Mouse (Mus musculus) brain, embryonic 14.5 days (tissue): ENCODE measurements around the gene Zfp654.

Experiments
- CTCF ChIP-seq: fragments of 200-500 bp; IDR thresholded peaks from 2 replicates; pipeline ENCODE4 v1.5.1; 2012; ENCODE audit warnings: inconsistent platforms, mild to moderate bottlenecking, moderate library complexity, borderline replicate concordance; ENCODE audit not compliant: insufficient read depth, insufficient read length; ENCODE audit errors: extremely low read depth
- POLR2A ChIP-seq: fragments of 200-500 bp; IDR thresholded peaks from 2 replicates; pipeline ENCODE4 v1.6.1; 2012; ENCODE audit warnings: mild to moderate bottlenecking, inconsistent platforms, borderline replicate concordance; ENCODE audit not compliant: poor library complexity, insufficient read depth, insufficient read length, severe bottlenecking; ENCODE audit errors: extremely low read depth

DNA sequence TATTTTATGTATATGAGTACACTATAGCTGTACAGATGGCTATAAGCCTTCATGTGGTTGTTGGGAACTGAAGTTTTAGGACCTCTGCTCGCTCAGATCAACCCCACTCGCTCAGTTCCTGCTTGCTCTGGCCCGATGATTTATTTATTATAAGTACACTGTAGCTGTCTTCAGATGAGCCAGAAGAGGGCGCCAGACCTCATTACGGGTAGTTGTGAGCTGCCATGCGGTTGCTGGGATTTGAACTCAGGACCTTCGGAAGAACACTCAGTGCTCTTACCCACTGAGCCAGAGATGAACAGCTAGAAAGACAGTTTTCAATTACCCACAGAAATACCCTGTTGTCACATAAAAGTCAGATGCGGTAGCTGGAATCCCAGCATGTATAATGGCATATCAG is 5.5 kb downstream of the Zfp654 start:
- no peak for TF ChIP-seq CTCF
- no peak for TF ChIP-seq POLR2A
